Comparison of ENCODE assay signal across 19 mouse cellular contexts in genomic region chr13:51095196-51095715, GRCm38 (mm10).
"Had no signal": no experiment of that assay in that cellular context is flagged by ENCODE, and none has a peak within 500 bp of the region (broad histone marks: within the 10 kb centered on the region; RNA-seq: fewer than 3 reads in every experiment).

No protein-coding gene starts in this region.

- H3K4me1 ChIP-seq: neural tube, embryonic 12.5 days had no signal

- H3K27ac ChIP-seq: kidney, embryonic 15.5 days; limb, embryonic 10.5 days; limb, embryonic 13.5 days; liver, embryonic 14.5 days; neural tube, embryonic 12.5 days; neural tube, embryonic 15.5 days had no signal

- H3K27me3 ChIP-seq: kidney, embryonic 15.5 days; limb, embryonic 13.5 days; neural tube, embryonic 12.5 days; neural tube, embryonic 15.5 days had no signal

- DNase-seq: kidney, adult 11 months; kidney, adult 8-10 months; kidney, postnatal 10 days; kidney, postnatal 36 days; liver, postnatal 0 days; lung, postnatal 14 days; lung, postnatal 4 days; midbrain, embryonic 14.5 days; right cerebral cortex, adult 18-20 months; right cerebral cortex, postnatal 14 days; thymus, postnatal 25 days had no signal

- H3K9ac ChIP-seq: kidney, embryonic 15.5 days; limb, embryonic 13.5 days; liver, embryonic 14.5 days; liver, postnatal 0 days; neural tube, embryonic 12.5 days; neural tube, embryonic 15.5 days had no signal

- H3K36me3 ChIP-seq: kidney, embryonic 15.5 days; limb, embryonic 10.5 days; limb, embryonic 13.5 days; neural tube, embryonic 12.5 days; neural tube, embryonic 15.5 days had no signal

- H3K4me2 ChIP-seq: kidney, embryonic 15.5 days; limb, embryonic 13.5 days; liver, embryonic 11.5 days; midbrain, embryonic 11.5 days; neural tube, embryonic 12.5 days; neural tube, embryonic 15.5 days had no signal

- H3K9me3 ChIP-seq: kidney, embryonic 15.5 days; limb, embryonic 10.5 days; limb, embryonic 13.5 days; neural tube, embryonic 12.5 days; neural tube, embryonic 15.5 days had no signal

- H3K4me3 ChIP-seq: kidney, embryonic 15.5 days; limb, embryonic 10.5 days; limb, embryonic 13.5 days; neural tube, embryonic 12.5 days; neural tube, embryonic 15.5 days had no signal
